Comparison of ENCODE assay signal across 8 mouse cellular contexts in the genomic region with DNA sequence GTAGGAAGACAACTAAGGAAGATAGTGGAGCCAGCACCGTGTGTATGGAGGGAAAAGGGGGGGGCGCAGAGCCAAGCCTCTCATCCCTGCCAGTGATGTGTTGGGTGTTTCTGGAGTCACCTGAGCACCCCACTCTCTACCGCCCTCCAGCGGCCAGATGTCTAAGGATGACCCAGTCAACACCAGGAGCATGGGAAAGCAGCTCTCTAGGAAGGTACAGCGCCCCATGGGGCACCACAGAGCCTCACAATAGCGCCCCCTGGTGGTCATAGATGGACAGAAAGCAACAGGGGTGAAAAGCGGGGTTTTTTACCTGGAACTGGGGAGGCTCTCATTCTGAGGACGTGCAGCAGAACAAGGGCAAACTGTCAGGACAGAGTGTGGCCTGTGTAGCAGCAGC. TPM values are rescaled to one million over a fixed set of nuclear protein-coding genes. Genes with fewer than 3 reads are reported as not detected.
DNase-seq lines count a peak whose midpoint lies in the region; ATAC-seq lines count a peak whose summit lies in the region.

No protein-coding gene starts in this region.

- intact Hi-C loops in left cerebral cortex, postnatal 14 days (cut with DNase I): no loop called here

- H3K9me3 ChIP-seq in forebrain, embryonic 10.5 days: no peaks in the 10 kb centered on the region
- no peaks in the 10 kb centered on the region for H3K9me3 ChIP-seq in forebrain, embryonic 14.5 days (replicated peaks; ENCODE audit: control insufficient read depth, low read length)
- H3K9me3 ChIP-seq in limb, embryonic 11.5 days (ENCODE audit: control insufficient read depth, low read length): no peaks in the 10 kb centered on the region

- no peak overlapping the region for H3K9ac ChIP-seq in forebrain, embryonic 14.5 days (ENCODE audit: low read length)
- H3K9ac ChIP-seq in limb, embryonic 11.5 days (ENCODE audit: low read length): no peak overlapping the region

- H3K4me2 ChIP-seq in forebrain, embryonic 14.5 days (ENCODE audit: low read length): no peak overlapping the region
- H3K4me2 ChIP-seq in limb, embryonic 11.5 days (ENCODE audit: low read depth, severe bottlenecking): no peak overlapping the region

- no peak for ATAC-seq in forebrain, embryonic 14.5 days
- ATAC-seq in limb, embryonic 11.5 days (ENCODE audit: insufficient number of reproducible peaks, low FRiP score, low TSS enrichment, low read depth): no peak

- H3K27me3 ChIP-seq in forebrain, embryonic 10.5 days (ENCODE audit: poor library complexity, severe bottlenecking): no peaks in the 10 kb centered on the region
- H3K27me3 ChIP-seq in forebrain, embryonic 14.5 days (replicated peaks; ENCODE audit: control insufficient read depth, insufficient read depth, low read length): no peaks in the 10 kb centered on the region
- H3K27me3 ChIP-seq in limb, embryonic 11.5 days (ENCODE audit: control insufficient read depth, insufficient read depth, low read length): no peaks in the 10 kb centered on the region

- H3K4me3 ChIP-seq in forebrain, embryonic 10.5 days: no peak overlapping the region
- H3K4me3 ChIP-seq in forebrain, embryonic 14.5 days (ENCODE audit: low read depth, low read length): no peak overlapping the region
- no peak overlapping the region for H3K4me3 ChIP-seq in limb, embryonic 11.5 days (ENCODE audit: low read depth, low read length)

- H3K36me3 ChIP-seq in forebrain, embryonic 10.5 days (replicated peaks): no peaks in the 10 kb centered on the region
- H3K36me3 ChIP-seq in forebrain, embryonic 14.5 days (ENCODE audit: control insufficient read depth, insufficient read depth, low read length): no peaks in the 10 kb centered on the region
- H3K36me3 ChIP-seq in limb, embryonic 11.5 days (ENCODE audit: control insufficient read depth, insufficient read depth, low read length): no peaks in the 10 kb centered on the region

- DNase-seq in forebrain, embryonic 10.5 days (ENCODE audit: extremely low spot score, low spot score): peak; percentile 50
- no peak for DNase-seq in forebrain, embryonic 14.5 days (ENCODE audit: low spot score)
- peak; percentile 54 for DNase-seq in right cerebral cortex, postnatal 14 days
- no peak for DNase-seq in right cerebral cortex, postnatal 25 days
- DNase-seq in embryo, embryonic 9.5 days (ENCODE audit: extremely low spot score): peak; percentile 48
- DNase-seq in limb, embryonic 11.5 days (ENCODE audit: low spot score): peak; percentile 60
- peak; percentile 38 to 73 for DNase-seq in natural killer cell, adult 2 months (ENCODE audit: low spot score in 2 of 2)
- DNase-seq in left cerebral cortex, postnatal 14 days (ENCODE audit: low spot score in 2 of 2): no peak

- no peaks in the 10 kb centered on the region for H3K4me1 ChIP-seq in forebrain, embryonic 10.5 days
- no peaks in the 10 kb centered on the region for H3K4me1 ChIP-seq in forebrain, embryonic 14.5 days (ENCODE audit: control insufficient read depth, insufficient read depth, low read length)
- H3K4me1 ChIP-seq in limb, embryonic 11.5 days (ENCODE audit: control insufficient read depth, insufficient read depth, low read length): no peaks in the 10 kb centered on the region

- H3K27ac ChIP-seq in forebrain, embryonic 10.5 days: no peak overlapping the region
- no peak overlapping the region for H3K27ac ChIP-seq in forebrain, embryonic 14.5 days (ENCODE audit: low read depth, low read length)
- H3K27ac ChIP-seq in limb, embryonic 11.5 days (replicated peaks; ENCODE audit: low read depth, low read length): no peak overlapping the region

- 38% methylated on average over 8 of the region's 8 CpGs for WGBS in forebrain, embryonic 10.5 days
- WGBS in forebrain, embryonic 14.5 days: 38% methylated on average over 8 of the region's 8 CpGs
- 27% methylated on average over 8 of the region's 8 CpGs for WGBS in limb, embryonic 11.5 days

RNA-seq across cellular contexts. Expression of gene Nenf, which starts 29.2 kb away (rescaled TPM):
- polyA plus RNA-seq in forebrain, embryonic 10.5 days (2016; fragmentation: Nextera tagmentation; extraction: Ambion mirVana): 49.9 and 51.9 TPM in 2 replicates
- polyA plus RNA-seq in forebrain, embryonic 14.5 days (2014; fragmentation: Nextera tagmentation; extraction: Ambion mirVana): 125 and 128 TPM in 2 replicates
- 60.1 and 65.9 TPM in 2 replicates for polyA plus RNA-seq in limb, embryonic 11.5 days (2014; fragmentation: Nextera tagmentation; extraction: Ambion mirVana)
- total RNA-seq in left cerebral cortex, postnatal 14 days (2021): 10 to 100 TPM; 68.6 to 70.4 TPM

RNA-seq across cellular contexts. Expression of gene Tmem206, which starts 37.0 kb away (rescaled TPM):
- polyA plus RNA-seq in forebrain, embryonic 10.5 days (2016; fragmentation: Nextera tagmentation; extraction: Ambion mirVana): 25.6 and 29.5 TPM in 2 replicates
- 57.0 and 62.5 TPM in 2 replicates for polyA plus RNA-seq in forebrain, embryonic 14.5 days (2014; fragmentation: Nextera tagmentation; extraction: Ambion mirVana)
- 26.8 and 28.4 TPM in 2 replicates for polyA plus RNA-seq in limb, embryonic 11.5 days (2014; fragmentation: Nextera tagmentation; extraction: Ambion mirVana)
- total RNA-seq in left cerebral cortex, postnatal 14 days (2021): 1 to 10 TPM; 8.6 to 9.2 TPM

Comparison
In these comparisons a context has a peak if more than half of its experiments do, and no peak if none do; other contexts are left out.
1. DNase-seq: peak in forebrain, embryonic 10.5 days (single experiment), right cerebral cortex, postnatal 14 days (single experiment), embryo, embryonic 9.5 days (single experiment), limb, embryonic 11.5 days (single experiment) and natural killer cell, adult 2 months (2 of 2); none in forebrain, embryonic 14.5 days (single experiment), right cerebral cortex, postnatal 25 days (single experiment) and left cerebral cortex, postnatal 14 days (0 of 2).